Mouse (Mus musculus) kidney, embryonic 15.5 days (tissue): ENCODE data around the gene Tbx2. TPM values are rescaled to one million over a fixed set of nuclear protein-coding genes. Genes with fewer than 3 reads are reported as not detected.

Experiments
- ATAC-seq: fragments of 200-750 bp; cut with Nextera tagmentation; replicated peaks from 2 replicates; pipeline ENCODE4 v1.8.0; 2017; ENCODE audit warnings: moderate TSS enrichment; ENCODE audit not compliant: low FRiP score
- H3K27ac ChIP-seq: fragments of 300-500 bp; sonication (generic); 2 replicates; pipeline ENCODE4 v1.5.1; 2015; ENCODE audit warnings: mild to moderate bottlenecking, inconsistent platforms
- H3K27me3 ChIP-seq: fragments of 300-500 bp; sonication (generic); 2 replicates; pipeline ENCODE4 v1.6.1; 2015; ENCODE audit warnings: inconsistent platforms
- H3K36me3 ChIP-seq: fragments of 300-500 bp; sonication (generic); 2 replicates; pipeline ENCODE4 v1.6.1; 2015; ENCODE audit warnings: inconsistent platforms
- H3K4me1 ChIP-seq: fragments of 300-500 bp; sonication (generic); 2 replicates; pipeline ENCODE4 v1.6.1; 2015; ENCODE audit warnings: inconsistent platforms
- H3K4me2 ChIP-seq: fragments of 300-500 bp; sonication (generic); 2 replicates; pipeline ENCODE4 v1.6.1; 2015; ENCODE audit warnings: moderate library complexity, mild to moderate bottlenecking, inconsistent platforms
- H3K4me3 ChIP-seq: fragments of 300-500 bp; sonication (generic); replicated peaks from 2 replicates; pipeline ENCODE4 v1.5.1; 2015; ENCODE audit warnings: mild to moderate bottlenecking, inconsistent platforms
- H3K9ac ChIP-seq: fragments of 300-500 bp; sonication (generic); 2 replicates; pipeline ENCODE4 v1.6.1; 2015; ENCODE audit warnings: mild to moderate bottlenecking, inconsistent platforms
- H3K9me3 ChIP-seq: fragments of 300-500 bp; sonication (generic); replicated peaks from 2 replicates; pipeline ENCODE4 v1.6.1; 2016; ENCODE audit warnings: inconsistent platforms
- WGBS: fragments of 180-500 bp; shearing (Covaris S2); methylation state at CpG from one replicate; pipeline ENCODE4 v1.1.7; 2015; ENCODE audit warnings: mixed read lengths; 5-methylcytosine and 5-hydroxymethylcytosine counted together
- polyA plus RNA-seq: library from polyadenylated mRNA; unstranded; fragments of >200 nt; fragmentation: Nextera tagmentation; extraction: Ambion mirVana; gene quantifications from 2 replicates; pipeline ENCODE4 v1.2.1, GENCODE M21; 2015

Gene Tbx2
- polyA plus RNA-seq, 1 experiment from 2014 or later, result 11.4 TPM

DNA sequence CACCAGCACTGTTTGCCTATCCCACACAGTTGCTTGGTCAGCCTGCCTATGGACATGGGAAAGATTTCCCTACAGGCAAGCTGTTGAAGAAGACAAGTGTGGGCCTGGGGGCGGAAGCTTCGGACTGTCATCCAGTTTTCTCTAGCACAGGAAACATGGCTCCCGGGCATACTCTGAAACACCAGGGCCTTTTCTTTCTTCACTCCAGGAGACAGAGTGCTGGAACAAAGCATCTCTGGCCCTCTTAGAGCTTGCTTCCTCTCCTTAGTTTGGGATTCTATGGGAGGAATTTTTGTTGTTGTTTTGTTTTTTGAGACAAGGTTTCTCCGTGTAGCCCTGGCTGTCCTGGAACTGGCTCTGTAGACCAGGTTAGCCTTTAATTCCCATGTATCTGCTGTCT is 52.1 kb downstream of the Tbx2 start:
- H3K4me1 ChIP-seq, result peaks cover 14% of the 10 kb centered on the region
- 65% methylated on average over 4 of the region's 4 CpGs for WGBS
- H3K27me3 ChIP-seq, result peaks cover 97% of the 10 kb centered on the region
- H3K36me3 ChIP-seq, result no peaks in the 10 kb centered on the region
- H3K9me3 ChIP-seq, result no peaks in the 10 kb centered on the region
- H3K4me3 ChIP-seq, result no peak overlapping the region
- no peak overlapping the region for H3K9ac ChIP-seq
- no peak for ATAC-seq
- H3K27ac ChIP-seq, result no peak overlapping the region
- no peak overlapping the region for H3K4me2 ChIP-seq

DNA sequence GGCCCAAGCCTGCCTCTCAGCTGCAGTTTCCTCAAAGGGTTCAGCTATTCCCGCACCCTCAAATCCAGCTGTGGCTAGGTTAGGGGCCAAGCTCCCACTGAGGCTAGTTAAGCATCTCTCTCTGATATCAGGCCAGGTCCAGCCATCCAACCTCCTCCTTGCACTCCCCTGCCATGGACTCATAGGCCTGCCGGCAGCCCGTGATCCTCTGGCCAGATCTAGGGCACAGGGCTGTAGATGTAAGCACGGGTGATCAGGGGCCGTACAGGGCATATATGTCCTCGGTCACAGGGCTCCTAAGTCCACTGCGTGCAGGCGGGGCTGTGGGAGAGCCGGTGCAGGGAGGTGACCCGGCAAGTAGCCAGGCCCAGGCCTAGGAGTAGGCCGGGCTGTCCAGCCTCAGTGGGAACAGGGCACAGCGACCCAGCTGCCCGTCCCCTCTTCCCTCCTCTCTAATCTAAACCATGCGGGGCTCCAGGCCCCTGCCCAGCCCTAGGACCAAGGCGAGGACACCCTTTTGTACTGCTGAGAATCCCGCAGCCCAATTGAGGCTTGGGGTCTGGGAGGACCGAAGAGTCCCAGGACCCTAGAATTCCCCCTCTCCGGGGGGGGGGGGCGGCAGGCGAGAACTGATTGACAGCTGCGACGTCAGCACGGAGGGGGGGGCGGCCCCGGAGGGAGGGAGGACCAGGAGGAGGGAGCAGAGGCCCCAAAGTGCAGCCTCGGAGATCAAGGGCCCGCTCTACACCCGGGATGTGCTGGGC is 53.5 kb downstream of the Tbx2 start, which contains the start of gene Tbx4:
Gene Tbx4, plus strand, starts transcription at position 758 of the 764 bp plus-strand sequence.
- Histone ChIP-seq H3K4me1 (peaks cover 26% of the 10 kb centered on the region), H3K9me3 (no peaks in the 10 kb centered on the region), H3K27ac (no peak within 1 kb of the TSS), H3K36me3 (no peaks in the 10 kb centered on the region), H3K4me3 (0 out of 2 replicates have a peak within 1 kb of the TSS, but pooled peaks have one; percentile 7), H3K4me2 (0 out of 2 replicates have a peak within 1 kb of the TSS, but pooled peaks have one; percentile 21), H3K27me3 (peaks cover 97% of the 10 kb centered on the region), H3K9ac (no peak within 1 kb of the TSS)
- WGBS, result 28% methylated on average over 23 of the region's 28 CpGs
- no peak for ATAC-seq

DNA sequence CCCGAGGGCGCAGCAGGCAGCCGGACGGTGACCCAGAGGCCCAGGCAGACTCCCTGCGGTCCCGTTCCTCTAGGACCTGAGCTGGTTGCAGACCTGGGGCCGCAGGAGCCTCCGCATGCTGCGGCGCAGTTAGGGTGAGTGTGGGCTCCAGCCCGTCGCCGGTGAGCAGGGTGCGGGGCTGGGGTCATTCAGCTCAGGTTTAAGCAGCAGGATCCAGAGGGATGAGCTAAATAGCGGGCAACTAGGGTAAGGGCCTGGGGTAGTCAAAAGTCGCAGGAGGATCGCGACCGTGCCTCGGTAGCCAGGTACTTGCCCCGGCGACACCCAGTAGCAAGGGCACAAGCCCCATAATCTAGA is 54.1 kb downstream of the Tbx2 start:
- Histone ChIP-seq H3K9ac (no peak overlapping the region), H3K4me2 (0 out of 2 replicates have a peak overlapping the region, but pooled peaks have one; percentile 21), H3K4me3 (0 out of 2 replicates have a peak overlapping the region, but pooled peaks have one; percentile 7), H3K27me3 (peaks cover 97% of the 10 kb centered on the region), H3K4me1 (peaks cover 30% of the 10 kb centered on the region), H3K9me3 (no peaks in the 10 kb centered on the region), H3K27ac (no peak overlapping the region), H3K36me3 (no peaks in the 10 kb centered on the region)
- no peak for ATAC-seq
- 4% methylated on average over 22 of the region's 22 CpGs for WGBS

DNA sequence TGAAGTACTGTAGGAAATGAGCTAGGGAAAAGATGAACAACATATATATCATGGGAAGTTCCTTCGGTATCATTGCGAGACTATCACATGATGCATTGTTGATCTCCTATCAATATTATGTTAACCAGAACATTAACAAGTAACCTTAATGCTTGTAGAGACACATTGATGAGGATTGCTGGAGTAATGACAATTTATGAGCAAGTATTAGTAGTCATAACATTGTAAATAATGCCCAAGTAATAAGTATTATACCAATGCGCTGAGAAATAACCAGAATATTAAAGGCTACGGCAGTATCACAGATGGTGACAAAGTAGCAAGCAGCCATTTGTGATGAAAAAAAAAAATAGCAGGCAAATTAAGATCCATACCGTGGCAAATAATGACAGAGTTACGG is 54.9 kb downstream of the Tbx2 start:
- Histone ChIP-seq H3K27me3 (peaks cover 97% of the 10 kb centered on the region), H3K9ac (no peak overlapping the region), H3K4me2 (no peak overlapping the region), H3K4me1 (peaks cover 30% of the 10 kb centered on the region), H3K27ac (no peak overlapping the region), H3K9me3 (no peaks in the 10 kb centered on the region), H3K36me3 (no peaks in the 10 kb centered on the region), H3K4me3 (no peak overlapping the region)
- ATAC-seq, result no peak
- 20% methylated on average over 6 of the region's 6 CpGs for WGBS

DNA sequence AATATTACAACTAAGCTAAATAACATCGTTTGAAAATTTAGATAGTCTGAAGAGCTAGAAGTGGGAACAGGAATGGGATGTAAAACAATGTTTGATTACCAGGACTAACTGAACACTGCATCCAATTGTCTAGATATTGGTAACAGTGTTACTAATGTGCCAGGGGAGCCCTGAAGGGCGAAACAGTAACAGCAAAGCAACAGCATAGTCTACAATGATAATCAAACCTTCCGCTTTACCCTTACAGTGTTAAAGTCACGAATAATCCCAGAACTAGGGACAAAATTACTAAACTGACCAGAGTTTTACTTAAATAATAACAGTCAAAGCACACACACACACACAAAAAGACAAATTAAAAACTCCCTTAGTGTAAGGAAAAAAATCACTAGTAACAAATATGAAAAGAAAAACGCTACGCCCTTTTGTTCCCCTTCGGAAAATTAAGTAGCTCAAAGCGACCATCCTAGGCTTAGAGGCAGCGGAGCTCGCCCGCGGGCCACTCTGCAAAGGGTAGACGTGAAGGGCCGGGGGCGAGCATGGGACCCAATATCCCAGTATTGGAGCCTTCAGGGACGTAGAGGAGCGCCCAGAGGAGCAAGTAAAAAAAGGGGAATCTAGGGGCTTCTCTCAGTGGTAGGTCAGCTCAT is 55.6 kb downstream of the Tbx2 start:
- Histone ChIP-seq H3K4me2 (peak overlapping the region; percentile 38), H3K27ac (no peak overlapping the region), H3K36me3 (no peaks in the 10 kb centered on the region), H3K9ac (no peak overlapping the region), H3K4me1 (peaks cover 30% of the 10 kb centered on the region), H3K4me3 (peak overlapping the region; percentile 15; the same call in 1 of the 2 replicates), H3K27me3 (peaks cover 97% of the 10 kb centered on the region), H3K9me3 (no peaks in the 10 kb centered on the region)
- 4% methylated on average over 17 of the region's 17 CpGs for WGBS
- no peak for ATAC-seq

DNA sequence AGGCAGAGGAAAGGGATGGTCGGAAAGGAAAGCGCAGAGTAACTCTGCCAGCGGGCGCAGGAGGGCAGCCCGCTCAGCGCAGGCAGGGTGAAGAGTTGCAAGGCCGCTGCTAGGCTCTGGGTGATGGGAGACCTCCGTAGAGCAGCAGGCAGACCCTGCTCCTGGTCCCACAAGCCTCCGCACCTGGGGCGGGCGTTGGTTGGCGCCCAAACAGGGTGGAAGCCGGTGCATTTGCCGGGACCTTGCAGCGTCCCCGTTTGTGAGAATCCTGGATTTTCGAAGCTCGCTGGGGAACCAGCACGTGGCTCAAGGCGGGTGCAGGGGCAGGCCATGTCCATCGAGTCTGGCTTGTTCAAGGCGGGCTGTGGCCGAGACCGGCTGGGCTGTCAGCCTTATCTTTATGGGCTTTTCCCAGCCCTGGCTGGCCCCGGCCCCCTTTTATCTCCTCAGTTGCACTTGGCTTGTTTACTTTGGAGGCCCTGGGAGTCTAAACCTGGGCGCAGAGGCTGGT is 56.2 kb downstream of the Tbx2 start:
- H3K9me3 ChIP-seq, result no peaks in the 10 kb centered on the region
- 5% methylated on average over 26 of the region's 26 CpGs for WGBS
- H3K27ac ChIP-seq, result no peak overlapping the region
- H3K9ac ChIP-seq, result no peak overlapping the region
- peak overlapping the region; percentile 38 for H3K4me2 ChIP-seq
- H3K36me3 ChIP-seq, result no peaks in the 10 kb centered on the region
- H3K27me3 ChIP-seq, result peaks cover 97% of the 10 kb centered on the region
- H3K4me1 ChIP-seq, result peaks cover 30% of the 10 kb centered on the region
- ATAC-seq, result no peak
- H3K4me3 ChIP-seq, result peak overlapping the region; percentile 15

DNA sequence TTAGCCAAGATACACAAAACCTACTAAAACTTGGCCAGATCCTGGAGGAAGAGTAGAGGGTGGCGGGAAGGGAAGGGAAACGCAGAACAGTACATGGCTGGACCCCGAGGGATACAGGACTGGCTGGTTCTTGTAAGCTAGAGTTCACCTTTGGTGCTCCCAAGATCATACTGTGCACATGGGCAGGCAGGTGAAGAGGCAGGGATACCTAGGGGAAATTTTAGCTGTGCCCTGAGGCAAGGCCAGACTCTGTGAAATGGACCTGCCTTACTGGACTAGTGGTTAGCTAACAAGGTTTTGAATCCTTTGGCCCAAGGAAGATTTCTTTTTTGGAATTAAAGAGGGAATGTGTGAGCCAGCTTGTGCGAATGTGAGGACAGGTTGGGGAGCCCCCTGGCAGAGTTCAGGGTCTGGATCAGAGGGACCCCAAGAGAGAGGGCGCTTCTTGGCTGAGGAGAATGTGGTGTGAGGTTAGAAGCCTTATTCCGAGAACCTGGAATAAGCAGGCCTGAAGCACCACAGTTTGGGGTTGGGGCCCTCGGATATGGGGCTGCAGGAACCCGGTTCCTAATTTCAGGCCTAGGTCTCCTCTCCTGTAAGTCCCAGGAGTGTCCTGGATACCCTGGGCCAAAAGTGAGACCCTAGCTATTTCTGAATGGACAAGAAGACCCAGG is 56.8 kb downstream of the Tbx2 start:
- H3K4me1 ChIP-seq, result peaks cover 30% of the 10 kb centered on the region
- H3K27ac ChIP-seq, result no peak overlapping the region
- no peak overlapping the region for H3K9ac ChIP-seq
- H3K36me3 ChIP-seq, result no peaks in the 10 kb centered on the region
- peaks cover 97% of the 10 kb centered on the region for H3K27me3 ChIP-seq
- no peak overlapping the region for H3K4me3 ChIP-seq
- WGBS, result 28% methylated on average over 8 of the region's 8 CpGs
- H3K9me3 ChIP-seq, result no peaks in the 10 kb centered on the region
- H3K4me2 ChIP-seq, result no peak overlapping the region
- no peak for ATAC-seq

DNA sequence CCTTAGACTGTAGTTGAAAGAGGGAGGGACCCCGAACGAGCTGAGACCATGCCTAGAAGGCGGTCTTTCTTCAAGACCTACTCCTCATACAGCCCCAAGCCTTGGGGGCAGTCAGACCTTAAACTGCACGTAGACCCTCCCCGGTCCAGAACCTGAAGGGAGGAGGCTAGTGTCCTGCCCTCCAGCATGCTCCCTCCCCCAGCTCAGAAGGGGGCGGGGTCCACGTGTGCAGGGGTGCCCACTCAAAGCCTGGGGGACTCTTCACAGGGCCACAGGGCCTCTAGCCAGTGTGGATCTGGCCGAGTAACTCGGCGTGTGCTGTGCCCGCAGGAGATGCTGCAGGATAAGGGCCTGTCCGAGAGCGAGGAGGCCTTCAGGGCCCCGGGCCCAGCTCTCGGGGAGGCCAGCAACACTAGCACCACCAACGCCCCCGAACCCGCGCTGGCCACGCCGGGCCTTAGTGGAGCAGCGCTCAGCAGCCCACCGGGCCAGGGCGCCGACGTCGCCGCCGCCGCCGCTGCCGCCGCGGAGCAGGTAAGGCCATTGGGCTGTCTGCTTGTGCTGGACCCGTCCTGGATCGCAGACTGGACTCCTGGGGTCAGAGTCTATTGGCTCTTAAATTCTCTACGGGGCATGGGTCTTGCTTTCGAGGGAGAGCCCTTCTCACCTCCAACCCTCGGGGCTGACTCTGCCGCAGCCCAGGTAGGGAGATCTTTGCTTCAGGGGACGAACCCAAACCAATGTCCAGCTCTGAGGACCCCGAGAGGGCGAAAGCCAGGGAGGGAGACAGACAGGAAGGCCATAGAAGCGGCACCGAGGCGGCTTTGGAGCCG is 57.6 kb downstream of the Tbx2 start:
- Histone ChIP-seq H3K27me3 (peaks cover 97% of the 10 kb centered on the region), H3K4me2 (peak overlapping the region; percentile 38; the same call in 1 of the 2 replicates), H3K9ac (no peak overlapping the region), H3K27ac (no peak overlapping the region), H3K4me1 (peaks cover 35% of the 10 kb centered on the region), H3K36me3 (no peaks in the 10 kb centered on the region), H3K9me3 (no peaks in the 10 kb centered on the region), H3K4me3 (peak overlapping the region; percentile 12; the same call in 1 of the 2 replicates)
- WGBS, result 5% methylated on average over 47 of the region's 47 CpGs
- no peak for ATAC-seq

DNA sequence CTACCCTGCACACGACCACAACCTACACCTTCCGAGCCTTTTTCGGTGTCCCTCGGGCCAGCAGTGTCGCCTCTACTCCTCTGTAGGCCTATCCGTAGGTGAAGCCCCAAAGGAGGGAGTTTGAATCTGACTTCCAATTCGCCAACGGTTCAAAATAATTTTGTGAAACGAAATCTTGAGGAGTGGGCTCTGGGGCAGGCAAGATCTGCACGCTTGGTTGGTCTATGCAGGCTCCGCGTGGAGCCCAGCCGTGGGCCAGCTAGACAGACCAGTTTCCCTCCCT is 58.2 kb downstream of the Tbx2 start:
- no peak overlapping the region for H3K27ac ChIP-seq
- no peaks in the 10 kb centered on the region for H3K36me3 ChIP-seq
- H3K9me3 ChIP-seq, result no peaks in the 10 kb centered on the region
- H3K27me3 ChIP-seq, result peaks cover 97% of the 10 kb centered on the region
- WGBS, result 3% methylated on average over 13 of the region's 13 CpGs
- no peak overlapping the region for H3K9ac ChIP-seq
- no peak overlapping the region for H3K4me2 ChIP-seq
- no peak overlapping the region for H3K4me3 ChIP-seq
- H3K4me1 ChIP-seq, result peaks cover 40% of the 10 kb centered on the region
- ATAC-seq, result no peak

DNA sequence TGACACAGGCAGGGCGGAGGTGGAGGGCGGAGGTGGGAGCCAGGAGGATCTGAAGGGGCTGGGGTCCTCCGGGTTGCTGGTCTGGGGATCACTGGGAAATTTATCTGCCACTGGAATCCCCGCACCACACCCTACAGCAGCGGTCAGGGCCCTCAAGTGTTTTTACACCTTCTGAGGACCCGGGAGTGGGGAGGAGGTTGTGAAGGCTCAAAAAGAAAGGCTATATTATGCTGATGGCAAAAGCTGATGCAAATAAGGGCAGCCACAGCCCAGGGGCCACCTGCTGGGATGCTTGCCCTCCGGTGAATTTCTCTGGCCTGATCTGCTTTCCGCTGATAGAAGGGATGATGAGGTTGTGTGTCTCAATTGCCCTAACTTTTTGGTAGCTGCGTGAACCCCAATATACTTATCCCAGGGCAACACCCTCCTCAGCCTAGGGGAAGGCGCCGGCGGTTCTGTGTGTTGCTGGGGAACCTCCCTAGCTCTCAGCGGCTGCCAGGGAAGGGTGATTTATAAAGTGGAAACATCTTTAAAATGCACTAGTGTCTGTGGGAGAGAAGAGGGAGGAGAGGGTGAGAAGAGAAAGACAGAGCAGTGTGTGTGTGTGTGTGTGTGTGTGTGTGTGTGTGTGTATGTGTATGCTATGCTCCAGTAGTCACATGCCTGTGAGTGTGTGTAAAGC is 58.8 kb downstream of the Tbx2 start:
- Histone ChIP-seq H3K27ac (no peak overlapping the region), H3K4me2 (no peak overlapping the region), H3K9me3 (no peaks in the 10 kb centered on the region), H3K4me1 (peaks cover 39% of the 10 kb centered on the region), H3K27me3 (peaks cover 97% of the 10 kb centered on the region), H3K9ac (no peak overlapping the region), H3K36me3 (no peaks in the 10 kb centered on the region), H3K4me3 (no peak overlapping the region)
- under 1% methylated on average over 13 of the region's 13 CpGs for WGBS
- ATAC-seq, result no peak
